Mouse (Mus musculus) neural tube, embryonic 15.5 days (tissue): ENCODE data around the gene Arhgef6. TPM values are rescaled to one million over a fixed set of nuclear protein-coding genes. Genes with fewer than 3 reads are reported as not detected.

Experiments
- ATAC-seq: fragments of 200-750 bp; cut with Nextera tagmentation; 2 replicates; pipeline ENCODE4 v1.8.0; 2017; ENCODE audit warnings: mild to moderate bottlenecking, moderate TSS enrichment, moderate library complexity; ENCODE audit not compliant: low FRiP score
- H3K27ac ChIP-seq: fragments of 300-500 bp; sonication (generic); replicated peaks from 2 replicates; pipeline ENCODE4 v1.5.1; 2015; ENCODE audit warnings: mild to moderate bottlenecking, inconsistent platforms
- H3K27me3 ChIP-seq: fragments of 300-500 bp; sonication (generic); replicated peaks from 2 replicates; pipeline ENCODE4 v1.6.1; 2015; ENCODE audit warnings: inconsistent platforms
- H3K36me3 ChIP-seq: fragments of 300-500 bp; sonication (generic); 2 replicates; pipeline ENCODE4 v1.6.1; 2015; ENCODE audit warnings: inconsistent platforms
- H3K4me1 ChIP-seq: fragments of 300-500 bp; sonication (generic); 2 replicates; pipeline ENCODE4 v1.6.1; 2015; ENCODE audit warnings: inconsistent platforms
- H3K4me2 ChIP-seq: fragments of 300-500 bp; sonication (generic); 2 replicates; pipeline ENCODE4 v1.6.1; 2015; ENCODE audit warnings: inconsistent platforms, mild to moderate bottlenecking, moderate library complexity
- H3K4me3 ChIP-seq: fragments of 300-500 bp; sonication (generic); replicated peaks from 2 replicates; pipeline ENCODE4 v1.5.1; 2015; ENCODE audit warnings: mild to moderate bottlenecking, inconsistent platforms
- H3K9ac ChIP-seq: fragments of 300-500 bp; sonication (generic); replicated peaks from 2 replicates; pipeline ENCODE4 v1.6.1; 2015; ENCODE audit warnings: mild to moderate bottlenecking, inconsistent platforms
- H3K9me3 ChIP-seq: fragments of 300-500 bp; sonication (generic); replicated peaks from 2 replicates; pipeline ENCODE4 v1.6.1; 2016; ENCODE audit warnings: inconsistent platforms
- WGBS: fragments of 180-500 bp; shearing (Covaris S2); methylation state at CpG from one replicate; pipeline ENCODE4 v1.1.7; 2015; ENCODE audit warnings: mixed read lengths; 5-methylcytosine and 5-hydroxymethylcytosine counted together
- polyA plus RNA-seq: library from polyadenylated mRNA; unstranded; fragments of >200 nt; fragmentation: Nextera tagmentation; extraction: Ambion mirVana; gene quantifications from 2 replicates; pipeline ENCODE4 v1.2.1, GENCODE M21; 2015

Gene Arhgef6
- polyA plus RNA-seq, 1 experiment from 2014 or later: 5.6 TPM

GRCm38 (mm10) chrX:57182470-57182869 lies 156.1 kb downstream of the Arhgef6 start:
- Histone ChIP-seq H3K9me3 (no peaks in the 10 kb centered on the region), H3K9ac (no peak overlapping the region), H3K4me2 (no peak overlapping the region), H3K27me3 (no peaks in the 10 kb centered on the region), H3K4me3 (no peak overlapping the region), H3K4me1 (no peaks in the 10 kb centered on the region), H3K27ac (no peak overlapping the region), H3K36me3 (no peaks in the 10 kb centered on the region)
- no peak for ATAC-seq
- 70% methylated on average over 2 of the region's 2 CpGs for WGBS

Other genes with a start within 250 kb of the Arhgef6 start
- not detected in 2 replicates for gene Cd40lg, start 126.6 kb downstream of the Arhgef6 start, polyA plus RNA-seq
- gene Rbmx, start 54.3 kb upstream of the Arhgef6 start, polyA plus RNA-seq: 136 and 142 TPM in 2 replicates
- not detected in 2 replicates for gene Gm364, start 70.4 kb upstream of the Arhgef6 start, polyA plus RNA-seq
- gene Gpr101, start 165.0 kb upstream of the Arhgef6 start, polyA plus RNA-seq: 0.46 and 0.63 TPM in 2 replicates